8 mouse cellular contexts compared by ENCODE assay signal in genomic region chr8:110619919-110620318, GRCm38 (mm10). TPM values are rescaled to one million over a fixed set of nuclear protein-coding genes. Genes with fewer than 3 reads are reported as not detected.
DNase-seq lines count a peak whose midpoint lies in the region; ATAC-seq and TF ChIP-seq lines count a peak whose summit lies in the region.

No protein-coding gene starts in this region.

- H3K4me3 ChIP-seq in heart, embryonic 13.5 days, result peak overlapping the region; percentile 97
- H3K4me3 ChIP-seq in E14TG2a.4 (replicated peaks; ENCODE audit: low read length), result peak overlapping the region; percentile 99
- peak overlapping the region; percentile 75; the same call in 1 of the 2 replicates for H3K4me3 ChIP-seq in forebrain, embryonic 15.5 days
- H3K4me3 ChIP-seq in liver, embryonic 16.5 days (ENCODE audit: low read depth, low read length), result peak overlapping the region; percentile 97
- no peak overlapping the region for H3K4me3 ChIP-seq in kidney, adult 2 months (ENCODE audit: insufficient read depth, low read depth, low read length)

- peaks cover 24% of the 10 kb centered on the region for H3K4me1 ChIP-seq in heart, embryonic 13.5 days
- H3K4me1 ChIP-seq in E14TG2a.4 (replicated peaks; ENCODE audit: low read depth, low read length), result peaks cover 65% of the 10 kb centered on the region
- peaks cover 31% of the 10 kb centered on the region for H3K4me1 ChIP-seq in forebrain, embryonic 15.5 days
- H3K4me1 ChIP-seq in liver, embryonic 16.5 days (ENCODE audit: control insufficient read depth, low read depth, low read length), result peaks cover 18% of the 10 kb centered on the region
- H3K4me1 ChIP-seq in kidney, adult 2 months (ENCODE audit: control insufficient read depth, insufficient read depth, low read length), result peaks cover 4% of the 10 kb centered on the region; the same call in 1 of the 2 replicates

- 87% methylated on average over 5 of the region's 5 CpGs for WGBS in heart, embryonic 13.5 days
- 94% methylated on average over 5 of the region's 5 CpGs for WGBS in forebrain, embryonic 15.5 days
- WGBS in liver, embryonic 16.5 days (ENCODE audit: insufficient replicate concordance), result 74% methylated on average over 5 of the region's 5 CpGs
- 86% methylated on average over 5 of the region's 5 CpGs for WGBS in kidney, adult 2 months

- H3K9ac ChIP-seq in heart, embryonic 13.5 days, result peak overlapping the region; percentile 89; the same call in 1 of the 2 replicates
- no peak overlapping the region for H3K9ac ChIP-seq in forebrain, embryonic 15.5 days (replicated peaks)
- H3K9ac ChIP-seq in liver, embryonic 16.5 days (ENCODE audit: low read depth, low read length), result no peak overlapping the region

- no peaks in the 10 kb centered on the region for H3K9me3 ChIP-seq in heart, embryonic 13.5 days
- H3K9me3 ChIP-seq in E14TG2a.4 (ENCODE audit: low read length), result no peaks in the 10 kb centered on the region
- no peaks in the 10 kb centered on the region for H3K9me3 ChIP-seq in forebrain, embryonic 15.5 days
- H3K9me3 ChIP-seq in liver, embryonic 16.5 days (replicated peaks; ENCODE audit: control insufficient read depth, low read length), result no peaks in the 10 kb centered on the region

- peak overlapping the region; percentile 95 for H3K4me2 ChIP-seq in heart, embryonic 13.5 days
- peak overlapping the region; percentile 84 for H3K4me2 ChIP-seq in forebrain, embryonic 15.5 days (replicated peaks)
- H3K4me2 ChIP-seq in liver, embryonic 16.5 days (ENCODE audit: low read depth, low read length), result peak overlapping the region; percentile 75; the same call in 1 of the 2 replicates

- no peak overlapping the region for H3K27ac ChIP-seq in heart, embryonic 13.5 days (replicated peaks)
- no peak overlapping the region for H3K27ac ChIP-seq in forebrain, embryonic 15.5 days (replicated peaks)
- no peak overlapping the region for H3K27ac ChIP-seq in liver, embryonic 16.5 days (ENCODE audit: low read length)
- H3K27ac ChIP-seq in kidney, adult 2 months (ENCODE audit: insufficient read depth, low read depth, low read length), result no peak overlapping the region

- H3K27me3 ChIP-seq in heart, embryonic 13.5 days (replicated peaks), result peaks cover 27% of the 10 kb centered on the region
- peaks cover 16% of the 10 kb centered on the region for H3K27me3 ChIP-seq in E14TG2a.4 (ENCODE audit: insufficient read depth, low read length)
- no peaks in the 10 kb centered on the region for H3K27me3 ChIP-seq in forebrain, embryonic 15.5 days
- no peaks in the 10 kb centered on the region for H3K27me3 ChIP-seq in liver, embryonic 16.5 days (ENCODE audit: control insufficient read depth, insufficient read depth, low read depth, low read length)
- H3K27me3 ChIP-seq in kidney, adult 2 months (replicated peaks; ENCODE audit: control insufficient read depth, insufficient read depth, low read length), result no peaks in the 10 kb centered on the region

- TF ChIP-seq POLR2A in kidney, adult 2 months (IDR thresholded peaks at IDR 0.05; ENCODE audit: low read depth, low read length), result no peak

- intact Hi-C loops in heart, postnatal 10 days (cut with DNase I), result loop anchor here (10.0 kb wide), 1 partner anchor 405 kb away; the partner anchor contains the start of gene Cmtr2

- TF ChIP-seq CTCF in E14TG2a.4 (conservative IDR thresholded peaks at IDR 0.05; ENCODE audit: low read length), result no peak
- no peak for TF ChIP-seq CTCF in kidney, adult 2 months (conservative IDR thresholded peaks at IDR 0.05; ENCODE audit: insufficient read depth, insufficient read length, low read depth, low read length)

- no peaks in the 10 kb centered on the region for H3K36me3 ChIP-seq in heart, embryonic 13.5 days
- H3K36me3 ChIP-seq in E14TG2a.4 (ENCODE audit: insufficient read depth, low read length), result peaks cover 46% of the 10 kb centered on the region
- H3K36me3 ChIP-seq in forebrain, embryonic 15.5 days, result no peaks in the 10 kb centered on the region
- H3K36me3 ChIP-seq in liver, embryonic 16.5 days (ENCODE audit: control insufficient read depth, insufficient read depth), result no peaks in the 10 kb centered on the region
- H3K36me3 ChIP-seq in kidney, adult 2 months (ENCODE audit: control insufficient read depth, insufficient read depth, low read length), result no peaks in the 10 kb centered on the region

- no peak for ATAC-seq in heart, embryonic 13.5 days (ENCODE audit: extremely low read depth, insufficient number of reproducible peaks, low FRiP score, low TSS enrichment)
- no peak for ATAC-seq in forebrain, embryonic 15.5 days (replicated peaks)
- ATAC-seq in liver, embryonic 16.5 days (ENCODE audit: low read depth), result no peak

- no peak for DNase-seq in heart, postnatal 10 days
- no peak for DNase-seq in right cerebral cortex, postnatal 36 days (ENCODE audit: low spot score in 2 of 2)
- no peak for DNase-seq in cerebellum, postnatal 4 days (ENCODE audit: low spot score in 2 of 2)
- no peak for DNase-seq in kidney, adult 2 months

RNA-seq across cellular contexts. Expression of gene Vac14, which starts 1.5 kb away (rescaled TPM):
- polyA plus RNA-seq in heart, embryonic 13.5 days (2015; fragmentation: Nextera tagmentation; extraction: Ambion mirVana), result 17.3 and 17.4 TPM in 2 replicates
- total RNA-seq in heart, postnatal 10 days (2021), result 10 to 100 TPM; 20.8 to 22.4 TPM
- polyA plus RNA-seq in forebrain, embryonic 15.5 days (2015; fragmentation: Nextera tagmentation; extraction: Ambion mirVana), result 27.9 and 29.1 TPM in 2 replicates
- polyA plus RNA-seq in liver, embryonic 16.5 days (2015; fragmentation: Nextera tagmentation; extraction: Ambion mirVana), result 9.2 and 9.4 TPM in 2 replicates
- 36.8 and 39.1 TPM in 2 replicates for polyA plus RNA-seq in kidney, adult 2 months (2012; rRNA removed)
